Mouse (Mus musculus) thymus, adult 2 months (tissue): ENCODE measurements around the gene Gm37240. TPM values are rescaled to one million over a fixed set of nuclear protein-coding genes. Genes with fewer than 3 reads are reported as not detected.

Experiments used
- DNase-seq: peaks from one replicate; pipeline ENCODE4 v3.0.0; 2021
- H3K27ac ChIP-seq: fragments of 200-500 bp; 2 replicates; pipeline ENCODE4 v1.5.1; 2012; ENCODE audit warnings: low read length, control low read depth; ENCODE audit not compliant: control insufficient read depth, insufficient read depth
- H3K27me3 ChIP-seq: fragments of 200-500 bp; 2 replicates; pipeline ENCODE4 v1.6.1; 2012; ENCODE audit warnings: mild to moderate bottlenecking, low read length, moderate library complexity, mixed read lengths; ENCODE audit not compliant: control insufficient read depth, insufficient read depth
- H3K36me3 ChIP-seq: fragments of 200-500 bp; 2 replicates; pipeline ENCODE4 v1.6.1; 2012; ENCODE audit warnings: mild to moderate bottlenecking, low read length, moderate library complexity; ENCODE audit not compliant: control insufficient read depth, insufficient read depth
- H3K4me1 ChIP-seq: fragments of 200-500 bp; replicated peaks from 2 replicates; pipeline ENCODE4 v1.6.1; 2012; ENCODE audit warnings: low read length; ENCODE audit not compliant: control insufficient read depth, insufficient read depth
- H3K4me3 ChIP-seq: fragments of 200-500 bp; 2 replicates; pipeline ENCODE4 v1.5.1; 2012; ENCODE audit warnings: mild to moderate bottlenecking, low read length, control low read depth, moderate library complexity; ENCODE audit not compliant: control insufficient read depth, insufficient read depth
- CTCF ChIP-seq: fragments of 200-500 bp; IDR thresholded peaks from 2 replicates; pipeline ENCODE4 v1.5.1; 2012; ENCODE audit warnings: mild to moderate bottlenecking, control low read depth, low read length, moderate library complexity, borderline replicate concordance; ENCODE audit not compliant: control insufficient read depth, poor library complexity, insufficient read depth; ENCODE audit errors: extremely low read depth
- POLR2A ChIP-seq: fragments of 200-500 bp; IDR thresholded peaks from 2 replicates; pipeline ENCODE4 v1.6.1; 2012; ENCODE audit warnings: mild to moderate bottlenecking, low read length, control low read depth, moderate library complexity; ENCODE audit not compliant: control insufficient read depth, poor library complexity, insufficient read depth; ENCODE audit errors: extremely low read depth
- WGBS: fragments of 180-500 bp; shearing (Covaris S2); methylation state at CpG from one replicate; pipeline ENCODE4 v1.1.7; 2018; 5-methylcytosine and 5-hydroxymethylcytosine counted together
- polyA plus RNA-seq: library from polyadenylated mRNA; depleted of rRNA; stranded (reverse); fragments of >200 nt; gene quantifications from 2 replicates; pipeline ENCODE4 v1.2.3, GENCODE M21; 2012

Gene Gm37240
- polyA plus RNA-seq, 1 experiment = 7.0 TPM

- 38% methylated on average over 11 of the region's 11 CpGs for WGBS
- H3K4me1 ChIP-seq = no peaks in the 10 kb centered on the region; the same call in 1 of the 2 replicates
- no peak for TF ChIP-seq CTCF
- TF ChIP-seq POLR2A = no peak
- no peak overlapping the region for H3K4me3 ChIP-seq
- H3K27me3 ChIP-seq = no peaks in the 10 kb centered on the region
- H3K36me3 ChIP-seq = no peaks in the 10 kb centered on the region
- DNase-seq = no peak
- no peak overlapping the region for H3K27ac ChIP-seq
These were observed 28.9 kb downstream of the Gm37240 start for GRCm38 (mm10) chr3:85858140-85859135.

GRCm38 (mm10) chr3:85857083-85857482, 30.2 kb downstream of the Gm37240 start:
- no peaks in the 10 kb centered on the region for H3K36me3 ChIP-seq
- 22% methylated on average over 4 of the region's 4 CpGs for WGBS
- no peaks in the 10 kb centered on the region; the same call in 1 of the 2 replicates for H3K4me1 ChIP-seq
- TF ChIP-seq POLR2A = no peak
- no peak for TF ChIP-seq CTCF
- no peak overlapping the region for H3K4me3 ChIP-seq
- no peaks in the 10 kb centered on the region for H3K27me3 ChIP-seq
- DNase-seq = no peak
- H3K27ac ChIP-seq = no peak overlapping the region

GRCm38 (mm10) chr3:85855947-85856346, 31.4 kb downstream of the Gm37240 start:
- H3K4me1 ChIP-seq = no peaks in the 10 kb centered on the region; the same call in 1 of the 2 replicates
- 87% methylated on average over 5 of the region's 5 CpGs for WGBS
- TF ChIP-seq POLR2A (no peak), CTCF (no peak)
- H3K36me3 ChIP-seq = no peaks in the 10 kb centered on the region
- H3K4me3 ChIP-seq = no peak overlapping the region
- H3K27ac ChIP-seq = no peak overlapping the region
- no peak for DNase-seq
- no peaks in the 10 kb centered on the region for H3K27me3 ChIP-seq

- H3K4me3 ChIP-seq = no peak overlapping the region
- no peaks in the 10 kb centered on the region for H3K27me3 ChIP-seq
- TF ChIP-seq CTCF (no peak), POLR2A (no peak)
- H3K27ac ChIP-seq = no peak overlapping the region
- H3K4me1 ChIP-seq = no peaks in the 10 kb centered on the region; the same call in 1 of the 2 replicates
- WGBS = 93% methylated on average over 3 of the region's 3 CpGs
- H3K36me3 ChIP-seq = no peaks in the 10 kb centered on the region
- no peak for DNase-seq
These were observed 32.3 kb downstream of the Gm37240 start for GRCm38 (mm10) chr3:85855043-85855442.

- Histone ChIP-seq H3K4me3 (no peak overlapping the region), H3K4me1 (no peaks in the 10 kb centered on the region; the same call in 1 of the 2 replicates), H3K36me3 (no peaks in the 10 kb centered on the region), H3K27me3 (no peaks in the 10 kb centered on the region), H3K27ac (no peak overlapping the region)
- DNase-seq = no peak
- 99% methylated on average over 6 of the region's 6 CpGs for WGBS
- TF ChIP-seq CTCF (no peak), POLR2A (no peak)
These were observed 33.2 kb downstream of the Gm37240 start for GRCm38 (mm10) chr3:85854143-85854542.

- DNase-seq = no peak
- Histone ChIP-seq H3K27me3 (no peaks in the 10 kb centered on the region), H3K36me3 (no peaks in the 10 kb centered on the region), H3K27ac (no peak overlapping the region), H3K4me1 (no peaks in the 10 kb centered on the region; the same call in 1 of the 2 replicates), H3K4me3 (no peak overlapping the region)
- 97% methylated on average over 4 of the region's 4 CpGs for WGBS
- no peak for TF ChIP-seq CTCF
- TF ChIP-seq POLR2A = no peak
These were observed 33.6 kb downstream of the Gm37240 start for GRCm38 (mm10) chr3:85853715-85854114.
